Mouse (Mus musculus): ENCODE results near the gene Gpr19. TPM values are rescaled to one million over a fixed set of nuclear protein-coding genes. Genes with fewer than 3 reads are reported as not detected.

Gpr19 gene
- polyA plus RNA-seq, 1 experiment from 2014 or later = 46.8 TPM

DNA sequence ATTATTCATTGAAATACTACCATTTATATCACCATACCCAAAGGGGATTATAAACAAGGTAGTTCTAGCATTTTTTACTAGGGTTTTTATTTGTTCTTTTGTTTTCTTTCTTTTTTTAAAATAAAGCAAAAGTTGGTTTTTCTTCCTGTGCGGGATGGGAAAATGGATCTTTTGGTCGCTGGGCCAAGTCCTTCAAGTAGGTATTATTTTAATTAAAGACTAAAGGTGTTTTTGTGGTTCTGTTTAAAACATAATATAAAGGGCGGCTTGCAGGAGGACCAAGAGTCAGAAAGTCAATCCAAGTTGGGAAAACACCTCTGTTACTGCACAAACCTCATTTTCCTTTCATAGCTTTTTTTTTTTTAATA, 27.9 kb upstream of the Gpr19 start:
- WGBS = 31% methylated on average over 3 of the region's 3 CpGs

DNA sequence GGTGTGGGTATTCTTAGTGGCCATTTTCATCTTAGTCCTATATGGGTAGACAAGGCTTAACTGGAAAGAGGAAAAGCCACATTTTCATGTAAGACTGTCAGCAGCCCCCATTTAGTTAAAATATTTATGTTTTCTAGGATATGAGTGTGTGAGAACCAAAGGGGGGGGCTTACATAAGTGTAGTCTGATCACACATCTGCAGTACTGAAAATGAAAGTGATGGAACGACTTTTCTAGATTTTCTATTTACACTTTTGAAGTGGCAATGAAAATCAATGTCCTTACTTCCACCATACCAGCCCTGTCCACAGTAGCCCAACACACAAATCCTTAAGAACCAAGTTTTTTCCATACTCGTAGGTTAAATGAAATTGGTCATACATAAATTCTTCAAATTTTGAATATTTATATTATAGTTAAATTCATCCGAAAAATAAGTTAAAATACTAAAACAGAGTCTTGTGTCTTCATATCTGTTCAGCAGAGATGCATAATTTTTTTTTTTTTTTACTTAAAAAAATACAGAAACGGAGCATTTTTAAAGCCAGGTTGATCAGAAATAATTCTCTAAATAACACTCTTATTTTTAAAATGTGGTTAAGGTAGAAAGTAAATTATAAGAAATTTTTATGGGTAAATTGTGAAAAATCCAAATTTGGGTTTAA, 27.4 kb upstream of the Gpr19 start:
- 59% methylated on average over 4 of the region's 4 CpGs for WGBS
- H3K27me3 ChIP-seq (ENCODE audit: control insufficient read depth, insufficient read depth, low read depth, low read length) = no peaks in the 10 kb centered on the region
- no peak overlapping the region for H3K4me2 ChIP-seq (ENCODE audit: low read length)
- H3K27ac ChIP-seq (ENCODE audit: low read length) = no peak overlapping the region
- no peaks in the 10 kb centered on the region for H3K36me3 ChIP-seq (ENCODE audit: control insufficient read depth, insufficient read depth, low read length)
- no peak for ATAC-seq
- no peaks in the 10 kb centered on the region for H3K9me3 ChIP-seq (replicated peaks; ENCODE audit: control insufficient read depth, low read length, poor library complexity, severe bottlenecking)
- no peak overlapping the region for H3K9ac ChIP-seq (ENCODE audit: low read depth, low read length)
- H3K4me3 ChIP-seq (ENCODE audit: low read depth, low read length) = no peak overlapping the region
- peaks cover 27% of the 10 kb centered on the region for H3K4me1 ChIP-seq (ENCODE audit: control insufficient read depth, insufficient read depth, low read length)

More for the DNA sequence above, 27.9 kb upstream of the Gpr19 start:
- Histone ChIP-seq H3K36me3 (ENCODE audit: control insufficient read depth, insufficient read depth, low read length) (no peaks in the 10 kb centered on the region), H3K4me1 (ENCODE audit: control insufficient read depth, insufficient read depth, low read length) (peaks cover 27% of the 10 kb centered on the region), H3K27me3 (ENCODE audit: control insufficient read depth, insufficient read depth, low read depth, low read length) (no peaks in the 10 kb centered on the region), H3K27ac (ENCODE audit: low read length) (no peak overlapping the region; the same call in 1 of the 2 replicates), H3K4me2 (ENCODE audit: low read length) (peak overlapping the region; percentile 76), H3K4me3 (ENCODE audit: low read depth, low read length) (peak overlapping the region; percentile 49), H3K9me3 (replicated peaks; ENCODE audit: control insufficient read depth, low read length, poor library complexity, severe bottlenecking) (no peaks in the 10 kb centered on the region), H3K9ac (ENCODE audit: low read depth, low read length) (peak overlapping the region; percentile 59; the same call in 1 of the 2 replicates)
- no peak for ATAC-seq

DNA sequence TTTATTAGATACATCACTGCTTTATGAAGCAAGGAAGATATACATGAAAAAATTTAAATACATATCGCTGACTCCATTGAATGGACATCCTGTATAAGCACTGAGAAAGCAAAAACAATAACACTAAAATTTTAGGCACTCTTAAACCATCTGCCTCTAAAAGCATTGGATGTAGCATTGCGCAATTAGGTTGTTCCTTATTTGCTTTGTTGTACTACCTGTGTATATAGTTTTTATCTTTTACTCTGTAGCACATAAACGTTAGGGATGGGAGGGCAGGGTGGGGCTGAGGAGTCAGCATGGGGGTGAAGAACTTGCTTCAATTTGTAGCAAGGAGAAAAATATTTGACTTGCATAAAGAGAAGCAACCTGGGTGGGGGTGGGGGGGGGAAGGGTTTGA, 25.9 kb upstream of the Gpr19 start:
- H3K4me3 ChIP-seq (ENCODE audit: low read depth, low read length) = no peak overlapping the region
- no peak for ATAC-seq
- H3K9me3 ChIP-seq (replicated peaks; ENCODE audit: control insufficient read depth, low read length, poor library complexity, severe bottlenecking) = no peaks in the 10 kb centered on the region
- peak overlapping the region; percentile 32 for H3K4me2 ChIP-seq (ENCODE audit: low read length)
- H3K36me3 ChIP-seq (ENCODE audit: control insufficient read depth, insufficient read depth, low read length) = no peaks in the 10 kb centered on the region
- H3K4me1 ChIP-seq (ENCODE audit: control insufficient read depth, insufficient read depth, low read length) = peaks cover 32% of the 10 kb centered on the region
- 67% methylated on average over 3 of the region's 3 CpGs for WGBS
- H3K27ac ChIP-seq (ENCODE audit: low read length) = no peak overlapping the region
- no peak overlapping the region for H3K9ac ChIP-seq (ENCODE audit: low read depth, low read length)
- no peaks in the 10 kb centered on the region for H3K27me3 ChIP-seq (ENCODE audit: control insufficient read depth, insufficient read depth, low read depth, low read length)

- 0 out of 2 replicates have a peak overlapping the region, but pooled peaks have one; percentile 20 for H3K9ac ChIP-seq (ENCODE audit: low read depth, low read length)
- peaks cover 32% of the 10 kb centered on the region for H3K4me1 ChIP-seq (ENCODE audit: control insufficient read depth, insufficient read depth, low read length)
- 71% methylated on average over 4 of the region's 4 CpGs for WGBS
- no peaks in the 10 kb centered on the region for H3K27me3 ChIP-seq (ENCODE audit: control insufficient read depth, insufficient read depth, low read depth, low read length)
- no peaks in the 10 kb centered on the region for H3K9me3 ChIP-seq (replicated peaks; ENCODE audit: control insufficient read depth, low read length, poor library complexity, severe bottlenecking)
- no peaks in the 10 kb centered on the region for H3K36me3 ChIP-seq (ENCODE audit: control insufficient read depth, insufficient read depth, low read length)
- no peak overlapping the region for H3K27ac ChIP-seq (ENCODE audit: low read length)
- H3K4me3 ChIP-seq (ENCODE audit: low read depth, low read length) = peak overlapping the region; percentile 12; the same call in 1 of the 2 replicates
- no peak for ATAC-seq
- peak overlapping the region; percentile 43 for H3K4me2 ChIP-seq (ENCODE audit: low read length)
Observed at GRCm38 (mm10) chr6:134923670-134924069, 25.3 kb upstream of the Gpr19 start.

GRCm38 (mm10) chr6:134922511-134923195, 24.3 kb upstream of the Gpr19 start:
- 34% methylated on average over 9 of the region's 9 CpGs for WGBS
- Histone ChIP-seq H3K27me3 (ENCODE audit: control insufficient read depth, insufficient read depth, low read depth, low read length) (no peaks in the 10 kb centered on the region), H3K4me2 (ENCODE audit: low read length) (peak overlapping the region; percentile 93), H3K9me3 (replicated peaks; ENCODE audit: control insufficient read depth, low read length, poor library complexity, severe bottlenecking) (no peaks in the 10 kb centered on the region), H3K36me3 (ENCODE audit: control insufficient read depth, insufficient read depth, low read length) (no peaks in the 10 kb centered on the region), H3K4me3 (ENCODE audit: low read depth, low read length) (peak overlapping the region; percentile 91), H3K27ac (ENCODE audit: low read length) (no peak overlapping the region), H3K9ac (ENCODE audit: low read depth, low read length) (no peak overlapping the region), H3K4me1 (ENCODE audit: control insufficient read depth, insufficient read depth, low read length) (peaks cover 30% of the 10 kb centered on the region)
- no peak for ATAC-seq

- Histone ChIP-seq H3K9me3 (replicated peaks; ENCODE audit: control insufficient read depth, low read length, poor library complexity, severe bottlenecking) (no peaks in the 10 kb centered on the region), H3K4me3 (ENCODE audit: low read depth, low read length) (peak overlapping the region; percentile 91), H3K4me1 (ENCODE audit: control insufficient read depth, insufficient read depth, low read length) (peaks cover 27% of the 10 kb centered on the region), H3K4me2 (ENCODE audit: low read length) (peak overlapping the region; percentile 93), H3K36me3 (ENCODE audit: control insufficient read depth, insufficient read depth, low read length) (no peaks in the 10 kb centered on the region), H3K27me3 (ENCODE audit: control insufficient read depth, insufficient read depth, low read depth, low read length) (no peaks in the 10 kb centered on the region), H3K9ac (ENCODE audit: low read depth, low read length) (peak overlapping the region; percentile 89), H3K27ac (ENCODE audit: low read length) (0 out of 2 replicates have a peak overlapping the region, but pooled peaks have one; percentile 1)
- WGBS = 4% methylated on average over 20 of the region's 20 CpGs
- ATAC-seq = no peak
Observed at GRCm38 (mm10) chr6:134921695-134922510, 23.5 kb upstream of the Gpr19 start.

DNA sequence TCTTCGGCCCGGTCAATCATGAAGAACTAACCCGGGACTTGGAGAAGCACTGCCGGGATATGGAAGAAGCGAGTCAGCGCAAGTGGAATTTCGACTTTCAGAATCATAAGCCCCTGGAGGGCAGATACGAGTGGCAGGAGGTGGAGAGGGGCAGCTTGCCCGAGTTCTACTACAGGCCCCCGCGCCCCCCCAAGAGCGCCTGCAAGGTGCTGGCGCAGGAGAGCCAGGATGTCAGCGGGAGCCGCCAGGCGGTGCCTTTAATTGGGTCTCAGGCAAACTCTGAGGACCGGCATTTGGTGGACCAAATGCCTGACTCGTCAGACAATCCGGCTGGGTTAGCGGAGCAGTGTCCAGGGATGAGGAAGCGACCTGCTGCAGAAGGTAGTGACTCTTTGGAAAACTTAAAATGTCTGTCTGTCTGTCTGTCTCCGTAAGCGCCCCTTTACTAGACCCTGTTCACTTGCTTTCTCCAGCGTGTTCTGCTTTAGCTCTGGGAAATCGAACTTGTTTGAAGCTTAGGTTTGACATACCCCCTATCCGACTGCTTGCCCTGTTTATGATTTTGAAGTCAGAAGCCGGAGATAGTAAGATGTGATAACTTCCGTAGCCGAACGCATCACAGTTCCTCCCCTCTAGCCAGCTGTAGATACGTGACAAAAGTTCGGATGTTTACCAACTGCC, 22.8 kb upstream of the Gpr19 start:
- Histone ChIP-seq H3K9ac (ENCODE audit: low read depth, low read length) (peak overlapping the region; percentile 89), H3K9me3 (replicated peaks; ENCODE audit: control insufficient read depth, low read length, poor library complexity, severe bottlenecking) (no peaks in the 10 kb centered on the region), H3K4me2 (ENCODE audit: low read length) (peak overlapping the region; percentile 93), H3K4me1 (ENCODE audit: control insufficient read depth, insufficient read depth, low read length) (peaks cover 30% of the 10 kb centered on the region), H3K36me3 (ENCODE audit: control insufficient read depth, insufficient read depth, low read length) (no peaks in the 10 kb centered on the region), H3K27ac (ENCODE audit: low read length) (peak overlapping the region; percentile 98), H3K4me3 (ENCODE audit: low read depth, low read length) (peak overlapping the region; percentile 91), H3K27me3 (ENCODE audit: control insufficient read depth, insufficient read depth, low read depth, low read length) (no peaks in the 10 kb centered on the region)
- WGBS = under 1% methylated on average over 32 of the region's 32 CpGs
- no peak for ATAC-seq

- peak within 1 kb of the TSS; percentile 98 for H3K27ac ChIP-seq (ENCODE audit: low read length)
- no peaks in the 10 kb centered on the region for H3K36me3 ChIP-seq (ENCODE audit: control insufficient read depth, insufficient read depth, low read length)
- H3K4me1 ChIP-seq (ENCODE audit: control insufficient read depth, insufficient read depth, low read length) = peaks cover 30% of the 10 kb centered on the region
- under 1% methylated on average over 75 of the region's 77 CpGs for WGBS
- H3K4me2 ChIP-seq (ENCODE audit: low read length) = peak within 1 kb of the TSS; percentile 93
- peak; percentile 97 for ATAC-seq
- no peaks in the 10 kb centered on the region for H3K27me3 ChIP-seq (ENCODE audit: control insufficient read depth, insufficient read depth, low read depth, low read length)
- peak within 1 kb of the TSS; percentile 91 for H3K4me3 ChIP-seq (ENCODE audit: low read depth, low read length)
- no peaks in the 10 kb centered on the region for H3K9me3 ChIP-seq (replicated peaks; ENCODE audit: control insufficient read depth, low read length, poor library complexity, severe bottlenecking)
- peak within 1 kb of the TSS; percentile 89 for H3K9ac ChIP-seq (ENCODE audit: low read depth, low read length)
Observed at GRCm38 (mm10) chr6:134920190-134921013, 22.0 kb upstream of the Gpr19 start, which contains the start of gene Cdkn1b. Gene Cdkn1b (plus strand): TSS chr6:134920401.
